Mouse (Mus musculus) MEL (cell line): Measurements from ENCODE around the gene Eef1akmt3. TPM values are rescaled to one million over a fixed set of nuclear protein-coding genes. Genes with fewer than 3 reads are reported as not detected.

Experiments used
- DNase-seq: peaks from one replicate; pipeline ENCODE4 v3.0.0; 2011; ENCODE audit warnings: low read depth, low spot score
- H3K27ac ChIP-seq: 2 replicates; pipeline ENCODE4 v1.5.1; 2012; ENCODE audit warnings: low read depth, mild to moderate bottlenecking, control low read depth, low read length, moderate library complexity; ENCODE audit not compliant: control insufficient read depth
- H3K27me3 ChIP-seq, 2 experiments: fragments of 150-350 bp in 1 of 2; sonication (generic) in 1 of 2; 2 replicates each; pipeline ENCODE4 v1.6.1; 2012; ENCODE audit warnings: low read length in 2 of 2, mild to moderate bottlenecking in 2 of 2, improper control_type of control experiment in 1 of 2, moderate library complexity in 1 of 2; ENCODE audit not compliant: insufficient read depth in 2 of 2, control insufficient read depth in 1 of 2
- H3K36me3 ChIP-seq, 2 experiments: 2 replicates each; pipeline ENCODE4 v1.6.1; 2012 to 2014; ENCODE audit warnings: low read length in 2 of 2, improper control_type of control experiment in 1 of 2, inconsistent platforms in 1 of 2, mild to moderate bottlenecking in 1 of 2; ENCODE audit not compliant: insufficient read depth in 2 of 2, control insufficient read depth in 1 of 2
- H3K4me1 ChIP-seq, 2 experiments: fragments of 150-350 bp in 1 of 2; sonication (generic) in 1 of 2; 2 replicates each; pipeline ENCODE4 v1.6.1; 2012; ENCODE audit warnings: low read length in 2 of 2, improper control_type of control experiment in 1 of 2, mild to moderate bottlenecking in 1 of 2; ENCODE audit not compliant: insufficient read depth in 2 of 2, control insufficient read depth in 1 of 2
- H3K4me3 ChIP-seq, 2 experiments: fragments of 150-350 bp in 1 of 2; sonication (generic) in 1 of 2; 2 replicates each; pipeline ENCODE4 v1.5.1; 2012; ENCODE audit warnings: low read depth in 2 of 2, low read length in 2 of 2, mild to moderate bottlenecking in 2 of 2, moderate library complexity in 2 of 2, control low read depth in 1 of 2, improper control_type of control experiment in 1 of 2; ENCODE audit not compliant: control insufficient read depth in 1 of 2, insufficient read depth in 1 of 2
- H3K79me2 ChIP-seq: 2 replicates; pipeline ENCODE4 v1.6.1; 2012; ENCODE audit warnings: mild to moderate bottlenecking, low read length, moderate library complexity; ENCODE audit not compliant: control insufficient read depth, poor library complexity, insufficient read depth
- H3K9ac ChIP-seq: 2 replicates; pipeline ENCODE4 v1.6.1; 2012; ENCODE audit warnings: low read depth, mild to moderate bottlenecking, control low read depth, low read length, moderate library complexity; ENCODE audit not compliant: control insufficient read depth, poor library complexity, severe bottlenecking
- H3K9me3 ChIP-seq: fragments of 150-350 bp; sonication (generic); replicated peaks from 2 replicates; pipeline ENCODE4 v1.6.1; 2012; ENCODE audit warnings: mild to moderate bottlenecking, low read length, improper control_type of control experiment, moderate library complexity; ENCODE audit not compliant: insufficient read depth
- CHD1 ChIP-seq: IDR thresholded peaks from 2 replicates; pipeline ENCODE4 v1.6.1; 2012; ENCODE audit warnings: low read depth, mild to moderate bottlenecking, inconsistent platforms, low read length, improper control_type of control experiment
- CTCF ChIP-seq, 3 experiments: IDR thresholded peaks in 2 of 3; conservative IDR thresholded peaks in 1 of 3; 2 replicates each; pipeline ENCODE4 v1.5.1; 2011 to 2012; ENCODE audit warnings: low read length in 3 of 3, low read depth in 2 of 3, mild to moderate bottlenecking in 2 of 3, improper control_type of control experiment in 1 of 3, inconsistent platforms in 1 of 3, mixed read lengths in 1 of 3, moderate library complexity in 1 of 3; ENCODE audit not compliant: control insufficient read depth in 1 of 3, insufficient read depth in 1 of 3, poor library complexity in 1 of 3, severe bottlenecking in 1 of 3
- E2F4 ChIP-seq: IDR thresholded peaks from 2 replicates; pipeline ENCODE4 v1.6.1; 2011; ENCODE audit warnings: low read depth, low read length, improper control_type of control experiment, borderline replicate concordance
- EP300 ChIP-seq, 2 experiments: IDR thresholded peaks; 2 replicates each; pipeline ENCODE4 v1.6.1; 2011; ENCODE audit warnings: improper control_type of control experiment in 2 of 2, low read length in 2 of 2, low read depth in 1 of 2, mild to moderate bottlenecking in 1 of 2
- ETS1 ChIP-seq: IDR thresholded peaks from 2 replicates; pipeline ENCODE4 v1.6.1; 2012; ENCODE audit warnings: low read depth, mild to moderate bottlenecking, inconsistent platforms, low read length, improper control_type of control experiment, moderate library complexity
- GABPA ChIP-seq: IDR thresholded peaks from 2 replicates; pipeline ENCODE4 v1.6.1; 2012; ENCODE audit warnings: low read depth, mild to moderate bottlenecking, inconsistent platforms, low read length, improper control_type of control experiment, moderate library complexity
- JUND ChIP-seq: IDR thresholded peaks from 2 replicates; pipeline ENCODE4 v1.6.1; 2011; ENCODE audit warnings: low read depth, mild to moderate bottlenecking, improper control_type of control experiment, low read length
- KAT2A ChIP-seq: conservative IDR thresholded peaks from 2 replicates; pipeline ENCODE4 v1.6.1; 2012; ENCODE audit warnings: low read depth, low read length, improper control_type of control experiment, inconsistent platforms
- MAX ChIP-seq: IDR thresholded peaks from 2 replicates; pipeline ENCODE4 v1.6.1; 2011; ENCODE audit warnings: low read length, improper control_type of control experiment
- MYB ChIP-seq: IDR thresholded peaks from 2 replicates; pipeline ENCODE4 v1.6.1; 2011; ENCODE audit warnings: mild to moderate bottlenecking, low read depth, low read length, improper control_type of control experiment
- MYC ChIP-seq: IDR thresholded peaks from 2 replicates; pipeline ENCODE4 v1.6.1; 2011; ENCODE audit warnings: low read depth, mild to moderate bottlenecking, low read length, improper control_type of control experiment, moderate library complexity
- POLR2A ChIP-seq, 2 experiments: IDR thresholded peaks; 2 replicates each; pipeline ENCODE4 v1.6.1; 2011 to 2012; ENCODE audit warnings: low read length in 2 of 2, mild to moderate bottlenecking in 2 of 2, control low read depth in 1 of 2, improper control_type of control experiment in 1 of 2, low read depth in 1 of 2, moderate library complexity in 1 of 2; ENCODE audit not compliant: control insufficient read depth in 1 of 2, insufficient read depth in 1 of 2, poor library complexity in 1 of 2
- POLR2AphosphoS2 ChIP-seq: IDR thresholded peaks from 2 replicates; pipeline ENCODE4 v1.6.1; 2011; ENCODE audit warnings: low read length, improper control_type of control experiment
- POLR2AphosphoS5 ChIP-seq: IDR thresholded peaks from 2 replicates; pipeline ENCODE4 v1.6.1; 2012; ENCODE audit warnings: low read depth, borderline replicate concordance, mild to moderate bottlenecking, inconsistent platforms, low read length, moderate library complexity, mixed read lengths
- RAD21 ChIP-seq: IDR thresholded peaks from 2 replicates; pipeline ENCODE4 v1.6.1; 2011; ENCODE audit warnings: mild to moderate bottlenecking, low read depth, low read length, improper control_type of control experiment
- RCOR1 ChIP-seq: IDR thresholded peaks from 2 replicates; pipeline ENCODE4 v1.6.1; 2012; ENCODE audit warnings: low read depth, mild to moderate bottlenecking, inconsistent platforms, low read length, improper control_type of control experiment
- SIN3A ChIP-seq: IDR thresholded peaks from 2 replicates; pipeline ENCODE4 v1.6.1; 2012; ENCODE audit warnings: low read length, improper control_type of control experiment, inconsistent platforms
- SMC3 ChIP-seq: IDR thresholded peaks from 2 replicates; pipeline ENCODE4 v1.6.1; 2011; ENCODE audit warnings: low read depth, low read length, improper control_type of control experiment
- TAL1 ChIP-seq: IDR thresholded peaks from 2 replicates; pipeline ENCODE4 v1.6.1; 2012; ENCODE audit warnings: mild to moderate bottlenecking, inconsistent platforms, low read length, moderate library complexity, mixed read lengths
- TBP ChIP-seq: IDR thresholded peaks from 2 replicates; pipeline ENCODE4 v1.8.0; 2011; ENCODE audit warnings: low read depth, low read length, improper control_type of control experiment
- TCF12 ChIP-seq: IDR thresholded peaks from 2 replicates; pipeline ENCODE4 v1.6.1; 2014; ENCODE audit warnings: low read depth, mild to moderate bottlenecking, inconsistent platforms, low read length, improper control_type of control experiment, moderate library complexity
- USF2 ChIP-seq, 2 experiments: IDR thresholded peaks; 2 replicates each; pipeline ENCODE4 v1.6.1; 2011 to 2012; ENCODE audit warnings: improper control_type of control experiment in 2 of 2, low read length in 2 of 2, borderline replicate concordance in 1 of 2, inconsistent platforms in 1 of 2, low read depth in 1 of 2, mild to moderate bottlenecking in 1 of 2; ENCODE audit not compliant: insufficient read depth in 1 of 2
- ZKSCAN1 ChIP-seq: IDR thresholded peaks from 2 replicates; pipeline ENCODE4 v1.6.1; 2012; ENCODE audit warnings: low read depth, mild to moderate bottlenecking, inconsistent platforms, low read length, improper control_type of control experiment, moderate library complexity
- ZMIZ1 ChIP-seq: IDR thresholded peaks from 2 replicates; pipeline ENCODE4 v1.6.1; 2012; ENCODE audit warnings: low read depth, mild to moderate bottlenecking, inconsistent platforms, low read length, improper control_type of control experiment, moderate library complexity
- ZNF384 ChIP-seq: IDR thresholded peaks from 2 replicates; pipeline ENCODE4 v1.6.1; 2012; ENCODE audit warnings: low read depth, mild to moderate bottlenecking, inconsistent platforms, low read length, improper control_type of control experiment
- polyA plus RNA-seq, 2 experiments: library from polyadenylated mRNA; stranded (reverse) in 1 of 2; unstranded in 1 of 2; fragments of >175 nt in 1 of 2; fragments of >200 nt in 1 of 2; gene quantifications; 2 replicates each; pipeline versions ENCODE4 v1.2.1 to v1.2.4; 2012; ENCODE audit warnings: low replicate concordance in 2 of 2, low read depth in 1 of 2; ENCODE audit not compliant: insufficient read length in 2 of 2, insufficient read depth in 1 of 2, missing spikeins in 1 of 2
- total RNA-seq: library from RNA; depleted of rRNA; stranded (reverse); fragments of 300-350 nt; gene quantifications from 2 replicates; pipeline ENCODE4 v1.2.3, GENCODE M21; 2012

The Eef1akmt3 gene
- total and polyA plus RNA-seq, 3 experiments: 0.27 to 2.3 TPM; not detected in 1

- no peaks in the 10 kb centered on the region for H3K27me3 ChIP-seq
- H3K79me2 ChIP-seq: no peaks in the 10 kb centered on the region
- H3K36me3 ChIP-seq: peaks cover 0 to 5% of the 10 kb centered on the region in 2 experiments; a peak in 2 of 4 replicates
- H3K9me3 ChIP-seq: no peaks in the 10 kb centered on the region
- DNase-seq: no peak
- TF ChIP-seq POLR2AphosphoS2: 0 out of 2 replicates have a peak, but pooled peaks have one; percentile 32
- TF ChIP-seq KAT2A: no peak
- TF ChIP-seq POLR2AphosphoS5: no peak
- H3K27ac ChIP-seq: no peak within 1 kb of the TSS
- H3K4me1 ChIP-seq: peaks cover 2 to 5% of the 10 kb centered on the region in 2 experiments
- no peak within 1 kb of the TSS for H3K9ac ChIP-seq
- H3K4me3 ChIP-seq: no peak within 1 kb of the TSS
These were observed 6.6 kb upstream of the Eef1akmt3 start, which contains the start of gene Cyp27b1 for GRCm38 (mm10) chr10:127047954-127048353. Gene Cyp27b1, plus strand, starts transcription at chr10:127048250.

GRCm38 (mm10) chr10:127043187-127043586 lies 1.9 kb upstream of the Eef1akmt3 start:
- TF ChIP-seq JUND (no peak), RCOR1 (no peak), USF2 (IDR thresholded peaks at IDR 0.05; ENCODE audit: borderline replicate concordance in 1 of 2, insufficient read depth in 1 of 2, low read depth in 1 of 2, low read length in 2 of 2) (no peak), ZNF384 (no peak), E2F4 (no peak), SIN3A (no peak), ZMIZ1 (no peak), MYC (no peak), TAL1 (no peak)
- Histone ChIP-seq H3K9ac (no peak overlapping the region), H3K4me3 (no peak overlapping the region), H3K27me3 (no peaks in the 10 kb centered on the region), H3K36me3 (no peaks in the 10 kb centered on the region; a peak in 1 of 4 replicates), H3K9me3 (no peaks in the 10 kb centered on the region), H3K27ac (no peak overlapping the region), H3K4me1 (no peaks in the 10 kb centered on the region), H3K79me2 (peaks cover 4% of the 10 kb centered on the region; the same call in 1 of the 2 replicates)
- DNase-seq: no peak

GRCm38 (mm10) chr10:127042468-127043115 lies 1.3 kb upstream of the Eef1akmt3 start:
- H3K9ac ChIP-seq: peak overlapping the region; percentile 98
- peak overlapping the region; percentile 88 to 96 for H3K4me3 ChIP-seq
- H3K27ac ChIP-seq: peak overlapping the region; percentile 68
- peaks cover 4% of the 10 kb centered on the region; the same call in 1 of the 2 replicates for H3K79me2 ChIP-seq
- H3K4me1 ChIP-seq: no peaks in the 10 kb centered on the region
- TF ChIP-seq CTCF (IDR thresholded peaks at IDR 0.05 in 2 of 3, conservative IDR thresholded peaks at IDR 0.05 in 1 of 3; ENCODE audit: control insufficient read depth in 1 of 3, insufficient read depth in 1 of 3, low read depth in 2 of 3, low read length in 3 of 3, poor library complexity in 1 of 3, severe bottlenecking in 1 of 3): no peak
- no peak for TF ChIP-seq ZKSCAN1
- no peak for TF ChIP-seq CHD1
- no peak for TF ChIP-seq GABPA
- 0 out of 2 replicates have a peak, but pooled peaks have one; percentile 0 for TF ChIP-seq ETS1
- no peak for TF ChIP-seq KAT2A
- peak; percentile 52; the same call in 1 of the 2 replicates for TF ChIP-seq ZNF384
- TF ChIP-seq MYB: no peak
- no peak for TF ChIP-seq TCF12
- no peak for TF ChIP-seq E2F4
- TF ChIP-seq EP300 (IDR thresholded peaks at IDR 0.05; ENCODE audit: low read depth in 1 of 2, low read length in 2 of 2): no peak
- no peak for TF ChIP-seq POLR2A (IDR thresholded peaks at IDR 0.05; ENCODE audit: control insufficient read depth in 1 of 2, insufficient read depth in 1 of 2, low read depth in 1 of 2, low read length in 2 of 2, poor library complexity in 1 of 2)
- no peak for TF ChIP-seq MAX
- TF ChIP-seq SMC3: no peak
- no peak for TF ChIP-seq USF2 (IDR thresholded peaks at IDR 0.05; ENCODE audit: borderline replicate concordance in 1 of 2, insufficient read depth in 1 of 2, low read depth in 1 of 2, low read length in 2 of 2)
- no peak for TF ChIP-seq RCOR1
- no peak for TF ChIP-seq RAD21
- peak; percentile 95 for TF ChIP-seq TBP
- DNase-seq: no peak
- no peaks in the 10 kb centered on the region; a peak in 1 of 4 replicates for H3K36me3 ChIP-seq
- no peaks in the 10 kb centered on the region for H3K9me3 ChIP-seq
- H3K27me3 ChIP-seq: no peaks in the 10 kb centered on the region
